Mouse (Mus musculus): ENCODE measurements around the gene Esrrg. TPM values are rescaled to one million over a fixed set of nuclear protein-coding genes. Genes with fewer than 3 reads are reported as not detected.
A peak's percentile ranks its signal among the peaks of the same experiment; 100 is the strongest.

Gene Esrrg
- total RNA-seq, 1 experiment from 2014 or later: 19.4 TPM

- DNase-seq: no peak
Observed at GRCm38 (mm10) chr1:187779589-187780178, 171.1 kb downstream of the Esrrg start.

GRCm38 (mm10) chr1:187785226-187785625, 176.6 kb downstream of the Esrrg start:
- no peak for DNase-seq

DNA sequence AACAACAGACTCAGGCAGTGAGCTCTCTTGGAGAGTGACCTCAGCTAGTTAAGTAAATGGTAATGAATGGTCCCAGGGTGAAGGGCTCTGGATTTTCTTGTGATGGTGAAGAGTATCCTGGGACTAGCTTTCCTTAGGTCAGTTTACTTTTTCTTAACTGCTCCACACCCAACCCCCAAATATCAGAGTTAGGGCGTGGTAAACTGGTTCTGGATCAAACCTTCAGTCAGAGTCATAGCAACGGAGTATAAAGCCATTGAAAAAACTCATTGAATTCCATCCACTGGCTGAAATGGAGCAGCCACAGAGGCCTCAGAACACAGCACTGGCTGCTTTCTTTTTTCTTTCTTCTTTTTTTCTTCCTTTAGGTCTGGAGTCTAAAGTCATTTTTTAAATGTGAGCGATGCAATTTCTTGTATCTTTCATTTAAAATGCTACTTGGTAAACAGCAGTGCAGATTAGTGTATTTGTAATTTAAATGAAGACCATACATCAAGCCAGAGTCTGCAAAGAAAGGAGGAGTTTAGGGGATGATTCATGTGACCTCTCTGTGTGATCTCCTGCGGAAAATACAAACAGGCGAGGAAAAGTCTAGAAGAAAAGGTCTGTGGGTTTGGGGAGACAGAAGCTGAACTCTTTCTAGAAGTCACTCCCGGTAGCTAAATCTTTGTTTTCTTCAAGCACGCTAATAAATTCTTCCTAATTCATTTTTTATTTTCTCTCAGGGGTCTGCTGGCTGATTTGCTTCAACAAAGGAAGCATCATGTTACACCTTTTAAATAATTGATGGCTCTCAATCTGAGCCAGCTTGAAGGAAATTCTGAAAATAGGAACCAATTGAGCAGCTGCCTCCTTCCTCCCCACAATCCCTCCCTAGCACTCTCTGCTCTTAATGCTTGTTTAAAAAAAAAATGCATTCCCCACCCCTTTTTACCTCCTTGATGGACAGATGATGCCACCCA, 178.7 kb downstream of the Esrrg start:
- no peak for DNase-seq

DNA sequence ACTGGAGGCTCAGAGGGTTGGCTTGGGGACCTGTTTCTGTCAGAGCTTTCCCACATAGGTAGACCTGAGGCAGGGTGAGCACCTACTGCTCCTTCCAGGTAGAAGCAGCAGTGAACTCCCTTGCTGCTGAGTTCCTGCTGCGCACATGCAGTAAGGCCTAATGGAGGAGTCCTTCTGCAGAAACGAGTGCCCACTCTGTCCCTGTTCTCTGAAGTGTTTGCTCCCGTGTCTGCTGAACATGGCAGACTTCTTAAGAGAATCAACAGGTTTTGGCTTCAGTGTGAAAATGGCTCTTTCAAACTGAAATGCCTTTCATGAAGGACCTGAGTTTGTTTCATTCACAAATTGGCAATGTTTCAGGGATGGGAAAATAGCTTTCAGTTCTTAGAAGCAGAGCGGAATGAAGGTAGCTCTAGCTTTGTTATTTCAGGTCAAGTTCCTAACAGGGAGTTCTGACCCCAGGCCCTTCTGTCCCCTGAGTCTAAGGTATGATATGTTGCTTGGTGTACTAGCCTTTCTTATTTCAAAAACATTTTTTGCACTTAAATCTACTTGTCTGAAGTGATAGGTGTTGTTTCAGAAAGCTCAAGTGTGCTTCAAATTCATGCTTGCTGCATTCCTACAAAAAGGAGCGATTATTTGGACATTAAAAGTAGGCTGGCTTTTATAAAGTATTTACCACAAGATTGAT, 185.8 kb downstream of the Esrrg start:
- no peak for DNase-seq

DNA sequence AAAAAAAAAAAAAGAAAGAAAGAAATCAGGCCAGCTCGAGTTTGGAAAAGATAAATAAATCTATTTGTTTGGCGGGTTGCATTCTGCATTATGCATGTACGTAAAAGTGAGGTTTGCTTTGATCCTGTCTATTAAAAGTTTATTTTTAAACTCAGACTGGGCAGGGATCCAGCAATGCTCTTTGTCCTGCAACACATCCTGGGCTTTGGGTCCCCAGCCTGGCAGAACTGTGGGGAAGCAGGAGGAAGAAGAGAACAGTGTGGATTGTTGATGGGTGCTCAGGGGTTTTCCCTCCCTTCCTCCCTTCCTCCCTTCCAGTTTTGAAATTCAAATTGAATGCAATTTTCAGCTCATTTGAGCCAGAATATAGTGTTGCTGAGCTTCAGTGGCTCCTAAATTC, 187.0 kb downstream of the Esrrg start:
- peak; percentile 7 for DNase-seq

- DNase-seq: no peak
Observed at GRCm38 (mm10) chr1:187799300-187799699, 190.7 kb downstream of the Esrrg start.

- DNase-seq: peak; percentile 9
Observed at GRCm38 (mm10) chr1:187800761-187801160, 192.2 kb downstream of the Esrrg start.

- DNase-seq: no peak
Observed at GRCm38 (mm10) chr1:187803566-187803965, 195.0 kb downstream of the Esrrg start.

GRCm38 (mm10) chr1:187803997-187804396, 195.4 kb downstream of the Esrrg start:
- no peak for DNase-seq

GRCm38 (mm10) chr1:187805001-187805400, 196.4 kb downstream of the Esrrg start:
- no peak for DNase-seq

DNA sequence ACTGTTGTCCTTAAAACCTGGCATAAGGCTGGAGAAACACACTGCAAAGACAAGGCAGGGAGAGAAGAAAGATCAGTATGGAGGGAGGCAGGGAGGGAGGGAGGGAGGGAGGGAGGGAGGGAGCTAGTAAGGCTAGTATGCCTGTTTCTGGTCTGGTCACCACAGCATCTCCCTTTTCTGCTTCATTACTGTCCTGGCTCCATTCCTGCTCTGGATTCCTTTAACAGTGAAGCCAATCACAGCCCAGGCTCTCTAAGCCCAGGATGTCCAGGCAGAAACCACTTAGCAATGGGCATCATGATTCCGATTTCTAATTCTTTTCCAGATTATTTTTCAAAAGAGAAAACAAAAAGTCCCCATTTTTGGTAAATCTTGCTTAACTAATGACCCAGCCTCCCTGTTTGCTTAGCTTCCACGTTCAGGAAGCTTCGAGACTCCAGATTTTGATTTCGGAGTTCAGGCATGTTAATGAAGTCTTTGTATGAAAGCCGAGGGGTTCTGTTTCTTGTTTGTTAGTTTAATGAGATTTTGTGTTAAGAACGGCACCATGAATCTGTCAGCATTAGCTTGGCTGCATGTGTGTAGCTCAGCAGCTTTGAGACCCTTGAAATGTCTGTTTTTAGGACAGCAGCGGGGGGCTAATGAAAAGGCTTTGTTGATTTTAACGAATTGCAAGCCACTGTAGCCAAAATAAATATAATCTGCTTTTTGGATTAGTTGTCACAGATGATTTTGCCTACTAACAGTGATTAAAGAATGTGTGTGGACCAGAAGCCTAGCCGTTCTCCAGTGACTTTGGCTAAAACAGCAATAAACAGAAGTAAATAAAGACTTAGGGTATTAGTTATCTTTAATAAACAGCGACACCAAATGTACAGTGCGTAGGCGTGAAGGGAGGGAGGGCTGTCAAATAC, 199.1 kb downstream of the Esrrg start:
- no peak for DNase-seq

DNA sequence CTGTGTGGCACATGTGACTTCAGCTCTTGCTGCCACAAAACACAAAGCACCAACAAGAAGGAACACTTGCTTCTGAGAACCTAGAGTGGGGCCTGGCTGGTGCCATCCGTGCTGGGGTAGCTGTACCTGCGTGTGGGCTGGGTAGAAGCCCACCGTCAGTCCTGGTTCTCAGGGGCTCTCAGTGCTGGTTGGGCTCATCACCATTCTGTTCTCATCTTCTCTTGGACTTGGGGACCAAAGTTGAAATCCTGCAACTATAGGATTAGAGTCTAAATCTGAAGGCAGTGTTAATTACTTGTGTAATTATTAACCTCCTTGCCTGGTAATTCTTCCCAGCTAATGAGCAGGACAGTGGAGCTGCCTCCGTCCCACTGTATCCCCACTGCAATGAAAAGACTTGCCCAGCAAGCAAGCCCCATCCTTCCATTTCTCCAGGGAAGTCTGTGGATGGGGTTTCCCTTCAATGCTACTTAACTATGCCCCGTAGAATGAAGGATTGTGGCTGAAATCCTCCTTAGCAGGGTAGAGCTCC, 199.9 kb downstream of the Esrrg start:
- DNase-seq: no peak

DNA sequence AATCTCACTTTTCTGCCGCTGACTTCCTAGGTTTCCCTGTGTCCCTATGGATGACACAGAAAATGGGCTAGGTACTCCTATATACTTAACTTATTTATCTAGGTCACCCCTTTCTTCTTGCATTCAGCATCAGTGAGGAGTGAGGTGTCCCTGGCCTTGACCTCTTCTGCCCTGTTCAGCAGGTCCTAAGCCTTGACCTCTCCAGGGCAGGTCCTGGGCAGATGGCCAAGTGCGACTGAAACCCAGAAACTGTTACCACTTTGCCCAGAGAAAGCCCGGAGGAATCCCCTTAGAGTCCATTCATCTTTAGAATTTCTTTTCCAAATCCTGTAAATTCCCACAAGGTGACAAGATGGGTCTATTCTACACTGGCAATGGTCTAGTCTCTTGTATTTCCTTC, 201.0 kb downstream of the Esrrg start:
- peak; percentile 21 for DNase-seq

DNA sequence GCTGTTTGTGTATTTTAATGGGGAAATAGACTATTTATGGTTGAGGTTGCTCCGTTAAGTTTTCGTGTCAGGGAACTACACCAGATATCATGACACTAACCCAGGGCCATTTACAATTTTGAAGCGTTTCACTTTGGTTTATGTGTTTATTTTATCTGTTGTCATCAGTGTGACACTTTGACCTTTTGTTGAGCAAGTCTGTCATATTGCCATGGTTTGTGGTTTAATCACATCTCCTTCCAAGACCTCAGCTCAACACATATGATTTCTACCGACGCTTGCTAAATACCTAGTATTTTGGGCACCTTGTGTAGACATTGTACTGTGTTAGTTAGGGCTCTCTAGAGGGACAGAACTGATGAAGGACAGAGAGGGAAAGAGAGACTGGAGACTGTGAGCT, 210.8 kb downstream of the Esrrg start:
- no peak for DNase-seq

DNA sequence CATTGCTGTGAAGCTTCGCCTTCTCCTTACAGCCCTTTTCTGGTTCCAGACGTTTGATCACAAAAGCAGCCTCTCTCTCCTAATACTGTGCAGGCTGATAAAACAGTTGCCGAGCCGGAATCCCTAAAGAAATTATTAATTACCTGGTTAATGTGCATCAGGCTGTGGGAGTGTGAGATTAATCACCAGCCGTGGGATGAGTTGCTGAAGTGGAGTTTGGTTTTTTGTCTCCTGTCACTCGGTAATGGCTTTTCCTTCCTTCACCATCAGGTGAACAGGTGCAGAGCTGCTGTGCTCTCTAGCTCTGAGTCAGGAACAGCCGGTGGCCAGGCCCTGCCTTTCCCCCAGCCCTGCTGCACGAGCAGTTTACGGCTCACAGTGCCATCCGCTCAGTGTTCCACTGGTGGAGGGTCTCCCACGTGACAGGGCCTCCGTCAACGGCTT, 212.8 kb downstream of the Esrrg start:
- no peak for DNase-seq

- no peak for DNase-seq
Observed at GRCm38 (mm10) chr1:187823351-187823750, 214.8 kb downstream of the Esrrg start.

- DNase-seq: no peak
Observed at GRCm38 (mm10) chr1:187825421-187826097, 217.0 kb downstream of the Esrrg start.

- no peak for DNase-seq
Observed at GRCm38 (mm10) chr1:187826140-187826539, 217.5 kb downstream of the Esrrg start.

- no peak for DNase-seq
Observed at GRCm38 (mm10) chr1:187826869-187827268, 218.3 kb downstream of the Esrrg start.

DNA sequence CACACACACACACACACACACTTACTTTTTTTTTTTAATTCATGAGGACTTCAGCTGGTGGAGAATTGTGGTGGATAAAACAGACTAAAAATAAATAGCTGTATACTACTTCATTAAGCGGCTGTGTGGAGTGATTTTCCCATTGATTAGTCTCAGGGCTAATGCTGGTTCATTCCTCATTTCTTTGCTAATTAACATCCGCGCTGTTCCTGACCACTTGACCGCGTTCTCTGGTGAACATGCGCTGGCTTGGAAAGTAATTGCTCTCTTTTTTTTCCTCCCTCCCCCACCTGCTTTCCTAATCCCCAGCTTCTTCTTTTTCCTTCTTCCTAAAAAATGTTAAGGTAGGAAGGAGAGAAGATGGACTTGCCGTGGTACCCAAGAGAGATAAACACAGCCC, 222.3 kb downstream of the Esrrg start:
- DNase-seq: no peak

- DNase-seq: no peak
Observed at GRCm38 (mm10) chr1:187832851-187833250, 224.3 kb downstream of the Esrrg start.
